Mouse (Mus musculus) lung, postnatal 10 days (tissue): ENCODE results near the gene Slc3a1.
A peak's percentile ranks its signal among the peaks of the same experiment; 100 is the strongest.

ENCODE experiments used
- DNase-seq: peaks from one replicate; pipeline ENCODE4 v3.0.0; 2021

The Slc3a1 gene

GRCm38 (mm10) chr17:85038311-85038710 is 10.1 kb downstream of the Slc3a1 start:
- no peak for DNase-seq

- DNase-seq, result no peak
Measured at GRCm38 (mm10) chr17:85038761-85039160, 10.6 kb downstream of the Slc3a1 start.

GRCm38 (mm10) chr17:85040913-85041312 is 12.7 kb downstream of the Slc3a1 start:
- no peak for DNase-seq

GRCm38 (mm10) chr17:85042419-85042818 is 14.2 kb downstream of the Slc3a1 start:
- no peak for DNase-seq

GRCm38 (mm10) chr17:85043404-85043816 is 15.2 kb downstream of the Slc3a1 start:
- DNase-seq, result no peak

GRCm38 (mm10) chr17:85044466-85044865 is 16.3 kb downstream of the Slc3a1 start:
- DNase-seq, result no peak

GRCm38 (mm10) chr17:85045160-85045559 is 17.0 kb downstream of the Slc3a1 start:
- no peak for DNase-seq

GRCm38 (mm10) chr17:85048379-85048778 is 20.2 kb downstream of the Slc3a1 start:
- no peak for DNase-seq

- no peak for DNase-seq
Measured at GRCm38 (mm10) chr17:85058276-85058675, 30.1 kb downstream of the Slc3a1 start.

- DNase-seq, result no peak
Measured at GRCm38 (mm10) chr17:85059136-85059535, 31.0 kb downstream of the Slc3a1 start.

- DNase-seq, result no peak
Measured at GRCm38 (mm10) chr17:85063560-85063959, 35.4 kb downstream of the Slc3a1 start.

- no peak for DNase-seq
Measured at GRCm38 (mm10) chr17:85067331-85067730, 39.2 kb downstream of the Slc3a1 start.

GRCm38 (mm10) chr17:85070658-85071057 is 42.5 kb downstream of the Slc3a1 start:
- DNase-seq, result no peak

GRCm38 (mm10) chr17:85071088-85071775 is 43.1 kb downstream of the Slc3a1 start:
- DNase-seq, result no peak

- no peak for DNase-seq
Measured at GRCm38 (mm10) chr17:85072383-85072782, 44.2 kb downstream of the Slc3a1 start.

GRCm38 (mm10) chr17:85073214-85073613 is 45.0 kb downstream of the Slc3a1 start:
- no peak for DNase-seq

- DNase-seq, result no peak
Measured at GRCm38 (mm10) chr17:85074083-85074482, 45.9 kb downstream of the Slc3a1 start.

- DNase-seq, result no peak
Measured at GRCm38 (mm10) chr17:85079276-85079675, 51.1 kb downstream of the Slc3a1 start.

- no peak for DNase-seq
Measured at GRCm38 (mm10) chr17:85080781-85081180, 52.6 kb downstream of the Slc3a1 start.

- DNase-seq, result no peak
Measured at GRCm38 (mm10) chr17:85085335-85085734, 57.2 kb downstream of the Slc3a1 start.

- no peak for DNase-seq
Measured at GRCm38 (mm10) chr17:85086501-85086900, 58.3 kb downstream of the Slc3a1 start.

GRCm38 (mm10) chr17:85087591-85087990 is 59.4 kb downstream of the Slc3a1 start:
- DNase-seq, result no peak

- DNase-seq, result no peak
Measured at GRCm38 (mm10) chr17:85088401-85088800, 60.2 kb downstream of the Slc3a1 start.

GRCm38 (mm10) chr17:85089011-85089410 is 60.8 kb downstream of the Slc3a1 start:
- peak; percentile 18 for DNase-seq

GRCm38 (mm10) chr17:85089621-85090020 is 61.4 kb downstream of the Slc3a1 start:
- DNase-seq, result peak; percentile 4
